Mouse (Mus musculus): ENCODE measurements around the gene Rars. TPM values are rescaled to one million over a fixed set of nuclear protein-coding genes. Genes with fewer than 3 reads are reported as not detected.

The Rars gene
- polyA plus RNA-seq, 1 experiment from 2014 or later, result 55.8 TPM

DNA sequence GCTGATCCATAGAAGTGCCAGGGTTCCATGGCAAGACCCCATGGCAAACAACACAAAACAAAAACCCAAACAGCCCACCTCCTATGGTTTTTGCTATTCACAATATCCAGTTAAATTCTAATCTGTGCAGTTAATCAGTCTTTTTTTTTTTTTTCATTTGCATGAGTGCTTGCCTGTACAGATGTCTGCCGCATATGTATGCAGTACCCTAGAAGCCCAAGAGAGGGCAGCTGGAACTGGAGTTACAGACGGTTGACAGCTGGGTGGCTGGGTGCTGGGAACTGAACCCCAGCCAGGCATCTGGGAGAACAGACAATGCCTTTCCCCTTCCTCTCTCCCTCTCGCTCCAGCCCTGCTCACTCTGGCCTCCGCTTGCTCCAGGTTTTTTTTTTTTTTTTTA lies 49.8 kb downstream of the Rars start:
- Histone ChIP-seq H3K9me3 (ENCODE audit: control insufficient read depth, low read length) (no peaks in the 10 kb centered on the region), H3K4me3 (ENCODE audit: low read depth, low read length) (no peak overlapping the region), H3K4me2 (replicated peaks; ENCODE audit: low read depth) (no peak overlapping the region), H3K36me3 (ENCODE audit: control insufficient read depth, insufficient read depth, low read length) (peaks cover 20% of the 10 kb centered on the region), H3K27ac (replicated peaks) (no peak overlapping the region), H3K9ac (ENCODE audit: low read length) (no peak overlapping the region), H3K4me1 (replicated peaks; ENCODE audit: control insufficient read depth, insufficient read depth) (no peaks in the 10 kb centered on the region), H3K27me3 (ENCODE audit: control insufficient read depth, insufficient read depth, low read length) (no peaks in the 10 kb centered on the region)
- no peak for ATAC-seq (ENCODE audit: low FRiP score, low TSS enrichment)
- DNase-seq (ENCODE audit: low spot score), result no peak
- no peak for TF ChIP-seq CTCF (IDR thresholded peaks at IDR 0.05; ENCODE audit: low read depth)
- no peak for TF ChIP-seq EP300 (optimal IDR thresholded peaks at IDR 0.05)
- WGBS, result 96% methylated on average over 4 of the region's 4 CpGs

DNA sequence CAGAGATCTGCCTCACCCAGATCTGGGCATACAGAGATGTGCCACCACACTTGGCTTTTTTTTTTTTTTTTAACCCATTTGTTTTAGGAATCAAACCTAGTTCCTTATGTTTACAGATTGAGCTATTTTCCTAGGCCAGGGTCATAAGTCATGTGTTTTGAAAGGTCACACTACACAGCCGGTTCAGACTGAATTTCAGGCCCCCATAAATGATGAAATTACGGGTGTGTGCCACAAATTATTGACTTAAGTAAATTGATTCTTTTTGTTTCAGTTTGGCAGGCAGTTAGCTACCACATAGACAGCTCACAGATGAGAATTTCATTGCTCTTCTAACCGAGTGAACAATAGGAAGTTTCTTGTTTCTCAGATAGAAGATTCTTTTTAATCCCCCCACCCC lies 50.3 kb downstream of the Rars start:
- H3K4me2 ChIP-seq (replicated peaks; ENCODE audit: low read depth), result no peak overlapping the region
- no peak overlapping the region for H3K4me3 ChIP-seq (ENCODE audit: low read depth, low read length)
- no peak for ATAC-seq (ENCODE audit: low FRiP score, low TSS enrichment)
- TF ChIP-seq EP300 (optimal IDR thresholded peaks at IDR 0.05) (no peak), CTCF (IDR thresholded peaks at IDR 0.05; ENCODE audit: low read depth) (no peak)
- 72% methylated on average over 3 of the region's 3 CpGs for WGBS
- no peak for DNase-seq (ENCODE audit: low spot score)
- no peak overlapping the region for H3K27ac ChIP-seq (replicated peaks)
- H3K9ac ChIP-seq (ENCODE audit: low read length), result no peak overlapping the region
- H3K27me3 ChIP-seq (ENCODE audit: control insufficient read depth, insufficient read depth, low read length), result no peaks in the 10 kb centered on the region
- H3K4me1 ChIP-seq (replicated peaks; ENCODE audit: control insufficient read depth, insufficient read depth), result no peaks in the 10 kb centered on the region
- H3K36me3 ChIP-seq (ENCODE audit: control insufficient read depth, insufficient read depth, low read length), result peaks cover 22% of the 10 kb centered on the region
- no peaks in the 10 kb centered on the region for H3K9me3 ChIP-seq (ENCODE audit: control insufficient read depth, low read length)

DNA sequence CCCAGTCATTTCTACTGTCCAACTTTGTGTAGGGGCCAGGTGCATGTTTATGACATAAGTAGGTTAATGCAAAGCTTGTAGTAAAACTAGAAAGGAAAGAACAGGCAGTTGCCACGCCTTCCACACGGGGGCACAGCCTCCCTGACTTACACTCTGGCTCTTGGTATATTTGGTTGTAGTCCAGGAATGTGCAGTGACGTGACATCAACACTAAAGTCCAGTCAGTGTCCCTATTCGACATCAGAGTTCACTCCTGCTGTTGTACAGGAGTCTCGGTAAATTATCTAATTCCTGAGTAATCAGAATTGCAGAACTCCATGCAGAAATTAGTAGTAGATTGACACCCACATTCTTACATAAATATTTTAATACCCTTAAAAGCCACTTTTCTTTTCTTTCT lies 51.3 kb downstream of the Rars start:
- H3K27ac ChIP-seq (replicated peaks), result no peak overlapping the region
- TF ChIP-seq CTCF (IDR thresholded peaks at IDR 0.05; ENCODE audit: low read depth) (peak; percentile 29; the same call in 1 of the 2 replicates), EP300 (optimal IDR thresholded peaks at IDR 0.05) (no peak)
- DNase-seq (ENCODE audit: low spot score) (no peak), ATAC-seq (ENCODE audit: low FRiP score, low TSS enrichment) (no peak)
- peaks cover 27% of the 10 kb centered on the region for H3K36me3 ChIP-seq (ENCODE audit: control insufficient read depth, insufficient read depth, low read length)
- no peaks in the 10 kb centered on the region for H3K27me3 ChIP-seq (ENCODE audit: control insufficient read depth, insufficient read depth, low read length)
- WGBS, result 87% methylated on average over 5 of the region's 5 CpGs
- no peak overlapping the region for H3K4me3 ChIP-seq (ENCODE audit: low read depth, low read length)
- H3K4me2 ChIP-seq (replicated peaks; ENCODE audit: low read depth), result no peak overlapping the region
- no peaks in the 10 kb centered on the region for H3K9me3 ChIP-seq (ENCODE audit: control insufficient read depth, low read length)
- no peak overlapping the region for H3K9ac ChIP-seq (ENCODE audit: low read length)
- no peaks in the 10 kb centered on the region for H3K4me1 ChIP-seq (replicated peaks; ENCODE audit: control insufficient read depth, insufficient read depth)

DNA sequence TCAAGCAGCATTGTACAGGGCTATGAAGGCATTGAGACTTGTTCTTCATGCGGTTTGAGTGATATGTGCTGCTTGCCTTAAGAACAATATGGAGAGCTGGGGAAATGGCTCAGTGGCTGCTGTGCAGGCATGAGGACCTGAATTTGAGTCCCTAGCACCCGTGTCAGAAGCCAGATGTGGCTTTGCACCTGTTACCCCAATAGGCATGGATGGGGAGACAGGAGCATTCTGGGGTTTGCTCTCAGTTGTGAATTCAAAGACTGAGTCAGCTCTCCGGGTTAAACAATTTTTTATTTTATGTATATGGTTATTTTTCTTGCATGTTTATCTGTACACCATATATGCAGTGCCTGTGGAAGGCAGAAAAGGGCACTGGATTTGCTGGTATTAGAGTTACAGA lies 51.9 kb downstream of the Rars start:
- no peaks in the 10 kb centered on the region for H3K4me1 ChIP-seq (replicated peaks; ENCODE audit: control insufficient read depth, insufficient read depth)
- peaks cover 27% of the 10 kb centered on the region for H3K36me3 ChIP-seq (ENCODE audit: control insufficient read depth, insufficient read depth, low read length)
- TF ChIP-seq CTCF (IDR thresholded peaks at IDR 0.05; ENCODE audit: low read depth), result no peak
- TF ChIP-seq EP300 (optimal IDR thresholded peaks at IDR 0.05), result no peak
- no peak for DNase-seq (ENCODE audit: low spot score)
- 99% methylated on average over 3 of the region's 3 CpGs for WGBS
- no peak overlapping the region for H3K27ac ChIP-seq (replicated peaks)
- no peak for ATAC-seq (ENCODE audit: low FRiP score, low TSS enrichment)
- no peak overlapping the region for H3K9ac ChIP-seq (ENCODE audit: low read length)
- H3K9me3 ChIP-seq (ENCODE audit: control insufficient read depth, low read length), result no peaks in the 10 kb centered on the region
- no peaks in the 10 kb centered on the region for H3K27me3 ChIP-seq (ENCODE audit: control insufficient read depth, insufficient read depth, low read length)
- H3K4me3 ChIP-seq (ENCODE audit: low read depth, low read length), result no peak overlapping the region
- no peak overlapping the region for H3K4me2 ChIP-seq (replicated peaks; ENCODE audit: low read depth)

DNA sequence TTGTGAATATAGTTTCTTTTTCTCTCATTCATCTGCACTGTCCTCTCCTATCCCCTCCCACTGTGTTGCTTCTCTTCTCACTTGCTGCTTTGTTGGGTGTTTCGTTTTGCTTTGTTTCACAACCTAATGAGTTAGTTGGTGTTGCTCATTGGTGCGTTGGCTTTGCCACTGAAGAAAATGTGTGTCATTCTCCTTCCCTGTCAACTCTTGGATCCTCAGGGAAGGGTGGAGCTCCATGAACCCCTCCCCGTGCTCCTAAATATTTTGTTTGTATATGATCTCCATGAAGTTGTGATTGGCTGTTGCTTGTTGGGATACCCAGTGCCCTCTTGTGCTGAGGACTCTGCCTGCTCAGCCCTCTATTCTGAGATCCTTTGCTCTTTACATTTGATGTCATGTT lies 54.0 kb downstream of the Rars start:
- Histone ChIP-seq H3K4me1 (replicated peaks; ENCODE audit: control insufficient read depth, insufficient read depth) (no peaks in the 10 kb centered on the region), H3K4me3 (ENCODE audit: low read depth, low read length) (no peak overlapping the region), H3K4me2 (replicated peaks; ENCODE audit: low read depth) (no peak overlapping the region), H3K9ac (ENCODE audit: low read length) (no peak overlapping the region), H3K27me3 (ENCODE audit: control insufficient read depth, insufficient read depth, low read length) (no peaks in the 10 kb centered on the region), H3K36me3 (ENCODE audit: control insufficient read depth, insufficient read depth, low read length) (peaks cover 27% of the 10 kb centered on the region), H3K27ac (replicated peaks) (no peak overlapping the region), H3K9me3 (ENCODE audit: control insufficient read depth, low read length) (no peaks in the 10 kb centered on the region)
- WGBS, result 73% methylated on average over 3 of the region's 3 CpGs
- TF ChIP-seq CTCF (IDR thresholded peaks at IDR 0.05; ENCODE audit: low read depth), result no peak
- no peak for TF ChIP-seq EP300 (optimal IDR thresholded peaks at IDR 0.05)
- no peak for ATAC-seq (ENCODE audit: low FRiP score, low TSS enrichment)
- DNase-seq (ENCODE audit: low spot score), result no peak

DNA sequence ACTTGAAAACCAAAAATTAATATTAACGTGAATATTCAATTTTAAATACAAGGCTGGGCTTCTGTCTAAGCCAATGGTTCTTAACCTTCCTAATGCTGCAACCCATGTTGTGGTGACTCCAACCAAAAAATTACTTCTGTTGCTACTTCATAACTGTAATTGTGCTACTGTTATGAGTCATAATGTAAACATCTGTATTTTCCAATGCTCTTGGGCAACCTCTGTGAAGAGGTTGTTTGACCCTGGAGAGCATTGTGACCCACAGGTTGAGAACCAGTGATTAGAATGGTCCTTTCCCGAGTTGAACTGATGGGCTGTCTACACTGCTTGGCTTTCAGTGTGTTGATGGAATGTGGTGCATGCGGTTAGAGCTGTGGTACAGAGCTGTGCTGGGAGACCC lies 57.9 kb downstream of the Rars start:
- H3K4me3 ChIP-seq (ENCODE audit: low read depth, low read length), result no peak overlapping the region
- TF ChIP-seq EP300 (optimal IDR thresholded peaks at IDR 0.05) (no peak), CTCF (IDR thresholded peaks at IDR 0.05; ENCODE audit: low read depth) (no peak)
- no peaks in the 10 kb centered on the region for H3K4me1 ChIP-seq (replicated peaks; ENCODE audit: control insufficient read depth, insufficient read depth)
- H3K27me3 ChIP-seq (ENCODE audit: control insufficient read depth, insufficient read depth, low read length), result no peaks in the 10 kb centered on the region
- DNase-seq (ENCODE audit: low spot score) (no peak), ATAC-seq (ENCODE audit: low FRiP score, low TSS enrichment) (peak; percentile 12; the same call in 1 of the 2 replicates)
- no peaks in the 10 kb centered on the region for H3K9me3 ChIP-seq (ENCODE audit: control insufficient read depth, low read length)
- no peak overlapping the region for H3K4me2 ChIP-seq (replicated peaks; ENCODE audit: low read depth)
- no peak overlapping the region for H3K27ac ChIP-seq (replicated peaks)
- 83% methylated on average over 3 of the region's 3 CpGs for WGBS
- H3K36me3 ChIP-seq (ENCODE audit: control insufficient read depth, insufficient read depth, low read length), result peaks cover 8% of the 10 kb centered on the region
- H3K9ac ChIP-seq (ENCODE audit: low read length), result no peak overlapping the region
